Mouse (Mus musculus): ENCODE data around the gene Nelfe.
"Not testable (repeated sequence)": the region's sequence is repeated elsewhere in the genome, so short reads cannot be mapped to it uniquely, and the experiment has no call there.

The Nelfe gene

DNA sequence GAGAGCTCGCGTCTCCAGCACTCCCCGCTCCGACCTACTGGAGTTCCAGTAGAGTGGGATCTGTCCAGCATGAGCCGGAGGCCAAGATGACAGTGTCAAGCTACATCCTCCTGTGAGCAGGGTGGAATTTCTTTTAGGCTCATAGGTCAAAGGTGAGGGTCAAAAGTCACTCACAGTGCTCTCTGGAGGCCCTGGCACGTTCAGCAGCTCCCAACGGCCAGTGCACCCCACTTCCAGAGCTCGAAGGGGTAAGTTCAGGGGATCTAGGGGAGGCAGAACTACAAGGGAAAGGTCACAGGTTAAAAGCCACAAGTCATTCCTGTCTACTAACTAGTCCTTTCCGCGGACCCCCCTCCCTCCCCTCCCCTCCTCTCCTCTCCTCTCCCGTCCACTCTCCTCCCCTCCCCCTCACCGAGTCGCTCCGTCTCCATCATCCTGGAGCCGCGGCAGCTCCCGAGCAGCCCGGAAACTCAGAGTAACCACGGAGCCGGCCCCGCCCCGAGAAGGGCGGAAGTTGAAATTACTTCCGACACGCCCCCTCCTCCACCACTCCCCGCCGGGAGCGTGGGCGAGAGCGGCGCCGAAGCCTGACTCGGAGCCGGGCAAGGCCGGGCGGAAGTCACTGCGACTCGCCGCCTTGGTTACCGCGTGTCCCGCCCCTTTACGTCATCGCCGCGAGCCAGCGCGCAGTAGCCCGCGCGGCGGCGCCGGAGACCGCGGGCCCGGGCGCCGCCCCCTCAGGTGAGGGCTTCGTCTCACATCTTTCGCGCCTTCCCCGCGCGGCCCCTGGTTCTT lies at the start of gene Nelfe, which contains the start of gene Skiv2l:
Nelfe (plus strand) TSS at position 670 of the 795 bp plus-strand sequence.
Skiv2l (minus strand) TSS at position 489 of the 795 bp plus-strand sequence.
- peak; percentile 99 for DNase-seq (ENCODE audit: low read depth)

DNA sequence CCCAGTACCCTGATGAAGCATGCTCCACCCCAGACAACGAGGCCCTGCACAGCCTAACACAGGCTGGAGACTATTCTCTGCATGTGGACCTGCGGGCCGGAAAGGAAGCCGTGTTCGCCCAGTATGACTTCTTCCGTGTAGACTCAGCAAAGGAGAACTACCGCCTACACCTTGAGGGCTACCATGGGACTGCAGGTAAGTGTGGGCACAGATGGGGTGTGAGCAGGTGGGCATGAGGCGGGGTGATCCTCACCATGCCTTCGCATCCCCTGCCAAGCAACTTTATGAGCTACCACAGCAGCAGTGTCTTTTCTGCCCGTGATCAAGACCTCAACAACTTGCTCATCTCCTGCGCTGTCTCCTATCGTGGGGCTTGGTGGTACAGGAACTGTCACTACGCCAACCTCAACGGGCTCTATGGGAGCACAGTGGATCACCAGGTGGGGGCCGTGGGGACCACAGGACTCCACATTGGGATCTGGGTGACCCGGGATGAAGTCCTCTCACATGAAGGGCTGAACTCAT lies 49.3 kb upstream of the Nelfe start:
- DNase-seq (ENCODE audit: low read depth): not testable (repeated sequence)

DNA sequence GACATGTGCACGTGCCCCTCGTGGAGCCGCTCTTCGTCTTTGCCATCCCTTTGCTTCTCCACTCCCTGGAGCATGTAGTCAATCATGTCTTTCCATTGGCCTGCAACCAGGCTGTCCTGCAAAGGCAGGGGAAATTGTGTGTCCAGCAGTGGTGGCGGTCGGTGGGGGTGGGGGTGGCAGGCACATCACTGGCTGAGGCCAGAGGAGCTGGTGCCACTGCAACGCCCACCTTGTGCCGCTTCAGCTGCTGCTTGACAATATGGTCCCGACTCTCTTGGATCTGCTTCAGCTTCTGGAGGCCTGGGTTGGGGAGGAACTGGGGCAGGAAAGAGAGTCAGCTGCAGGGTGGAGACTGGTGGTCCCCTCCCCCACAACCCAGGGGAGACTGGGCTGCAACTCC lies 47.4 kb upstream of the Nelfe start:
- DNase-seq (ENCODE audit: low read depth): not testable (repeated sequence)

DNA sequence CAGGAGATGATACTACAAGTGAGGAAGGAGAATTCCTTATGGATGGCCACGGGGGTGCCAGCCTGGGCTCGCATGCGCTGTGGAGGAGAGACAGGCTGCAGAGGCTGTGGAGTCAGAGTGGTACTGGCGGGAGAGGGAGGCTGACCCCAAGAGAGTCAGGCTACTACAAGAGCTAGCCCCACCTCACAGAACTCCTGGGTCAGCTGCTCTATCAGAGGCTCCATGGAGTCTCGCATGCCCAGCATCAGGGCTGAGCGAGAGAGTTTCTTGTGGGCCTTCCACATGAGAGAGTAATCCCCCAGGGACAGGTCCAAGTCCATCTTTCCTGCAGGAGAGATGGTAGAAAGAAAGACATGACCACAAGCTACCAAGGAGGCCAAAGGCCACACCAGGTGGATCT lies 46.8 kb upstream of the Nelfe start:
- DNase-seq (ENCODE audit: low read depth): not testable (repeated sequence)

DNA sequence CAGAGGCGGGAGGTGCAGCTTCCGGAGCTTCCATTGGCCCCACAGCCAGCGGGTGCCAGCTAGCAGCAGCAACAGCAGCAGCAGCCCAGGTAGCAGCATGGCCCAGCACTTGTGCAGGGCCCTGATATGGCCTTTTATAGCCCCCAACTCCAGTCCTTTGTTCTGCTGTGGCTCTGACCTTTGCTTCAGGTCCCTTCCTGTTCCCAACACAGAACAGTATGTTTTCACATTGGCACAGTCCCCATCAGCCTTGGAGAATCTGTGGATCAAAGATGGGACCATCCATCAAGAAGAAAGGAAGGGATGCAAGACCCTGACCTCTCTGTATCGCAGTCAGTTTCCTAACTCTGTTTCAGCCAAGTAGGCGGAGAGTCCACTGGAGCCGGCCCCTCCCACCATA lies 45.9 kb upstream of the Nelfe start, which contains the start of gene Cyp21a1:
Cyp21a1 (minus strand) TSS at position 261 of the 400 bp plus-strand sequence.
- DNase-seq (ENCODE audit: low read depth): not testable (repeated sequence)

DNA sequence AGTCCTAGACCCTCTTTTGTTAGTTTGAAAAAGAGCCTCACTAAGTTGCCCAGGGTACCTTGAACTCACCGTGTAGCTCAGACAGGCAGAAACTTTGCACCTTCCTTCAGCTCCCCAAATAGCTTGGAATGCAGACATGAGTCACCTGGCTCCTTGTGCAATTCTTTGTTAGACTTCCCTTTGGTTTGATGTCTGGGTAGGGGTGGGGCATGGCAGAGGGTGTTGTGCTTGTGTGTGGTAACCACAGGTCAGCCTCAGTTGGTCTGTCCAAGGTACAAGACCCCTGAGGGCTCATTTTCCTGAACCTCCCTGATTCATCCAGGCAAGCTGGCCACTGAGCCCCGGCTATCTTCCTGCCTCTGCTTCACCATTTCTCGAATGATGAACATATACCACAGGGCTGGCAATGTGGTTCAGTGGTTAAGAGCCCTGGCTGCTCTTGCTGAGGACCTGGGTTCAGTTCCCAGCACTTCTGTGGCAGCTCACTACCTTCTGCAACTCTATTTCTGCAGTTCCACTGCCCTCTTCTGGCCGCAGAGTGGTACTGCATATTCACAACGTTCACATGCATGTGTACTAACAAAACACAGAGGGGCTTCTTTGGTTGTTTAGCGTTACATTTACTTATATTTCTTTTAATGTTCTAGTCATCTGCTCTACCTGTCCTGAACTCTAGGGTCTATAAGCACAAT lies 45.2 kb upstream of the Nelfe start:
- DNase-seq (ENCODE audit: low read depth): peak; percentile 46

DNA sequence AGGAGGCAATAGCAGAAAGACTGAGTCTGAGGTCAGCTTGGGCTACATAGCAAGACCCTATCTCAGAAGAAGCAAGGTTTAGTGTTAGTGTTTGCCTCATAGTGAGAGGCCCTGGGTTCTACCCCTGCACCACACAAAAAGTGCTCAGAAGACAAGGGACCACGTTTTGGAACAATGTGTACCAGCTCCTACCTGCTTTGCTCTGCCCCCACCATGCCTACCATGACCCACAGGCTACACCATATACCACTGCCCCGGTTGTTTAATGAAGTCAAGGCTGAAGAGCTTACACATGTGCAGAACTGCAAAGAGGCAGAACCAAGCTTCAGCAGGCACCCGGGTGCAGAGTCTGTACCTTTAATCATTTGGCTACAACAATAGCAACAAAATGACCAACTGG lies 43.0 kb upstream of the Nelfe start:
- no peak for DNase-seq (ENCODE audit: low read depth)

DNA sequence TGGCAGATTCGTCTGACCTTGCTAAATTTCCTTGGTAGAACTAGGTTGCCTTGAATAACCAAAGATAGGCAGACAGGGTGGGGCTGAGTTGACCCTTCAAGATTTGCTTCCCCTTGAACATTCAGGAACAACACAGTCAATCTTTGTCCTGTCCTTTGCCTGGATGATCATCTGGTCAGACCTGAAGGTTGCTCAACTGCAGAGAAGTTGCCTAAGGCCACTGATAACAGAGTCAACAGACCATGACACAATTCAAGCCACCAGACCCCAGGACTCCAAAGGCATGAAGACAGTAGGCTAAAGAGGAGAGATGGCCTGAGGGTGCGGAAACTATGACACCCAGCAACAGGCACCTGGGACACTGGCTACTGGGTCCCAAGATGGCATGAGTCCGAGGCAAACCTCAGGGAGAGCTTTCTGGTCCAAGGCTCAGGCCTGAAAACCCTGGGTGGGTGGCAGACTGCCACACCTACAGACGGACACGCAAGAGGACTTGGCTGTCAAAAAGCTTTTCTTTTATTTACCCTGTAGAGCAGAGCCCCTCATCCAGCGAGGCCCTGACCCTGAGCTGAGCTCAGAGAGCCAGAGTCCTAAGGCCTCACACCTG lies 41.5 kb upstream of the Nelfe start:
- no peak for DNase-seq (ENCODE audit: low read depth)

DNA sequence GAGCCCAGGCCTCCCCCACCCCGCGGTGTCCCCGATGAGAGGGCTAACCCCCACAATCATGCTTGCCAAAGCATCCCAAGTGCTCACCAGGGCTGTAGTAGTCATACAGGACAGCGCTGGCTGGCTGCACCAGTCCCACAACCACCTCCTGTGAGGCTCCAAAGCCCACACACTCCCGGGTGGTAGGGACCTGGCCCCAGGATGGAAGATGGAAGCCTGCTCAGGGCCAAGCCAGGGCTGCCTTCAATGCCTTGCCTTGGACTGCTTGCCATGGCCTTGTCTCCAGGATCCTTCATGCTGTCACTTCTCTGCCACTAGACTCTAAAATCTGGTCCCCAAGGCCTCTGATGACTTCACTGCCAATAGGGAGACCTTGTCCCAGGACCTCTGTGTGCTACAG lies 39.8 kb upstream of the Nelfe start:
- not testable (repeated sequence) for DNase-seq (ENCODE audit: low read depth)

DNA sequence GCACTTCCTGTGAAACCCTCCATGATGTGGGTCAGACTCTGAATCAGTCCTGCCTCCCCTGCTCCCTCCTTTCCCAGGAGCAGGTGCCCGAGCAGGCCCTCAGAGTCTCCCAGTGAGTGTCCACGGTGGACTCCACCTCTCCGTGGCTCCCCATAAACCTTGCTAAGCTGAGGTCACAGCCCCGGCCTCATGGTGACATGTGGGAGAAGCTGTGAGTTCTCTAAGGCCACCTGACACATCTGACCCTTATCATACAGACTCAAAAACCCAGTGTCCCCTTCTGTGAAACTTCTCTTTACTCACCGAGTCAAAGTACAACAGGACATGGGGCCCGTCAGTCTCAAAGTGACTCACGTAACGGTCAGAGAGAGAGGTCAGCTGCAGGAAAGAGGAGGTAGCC lies 39.4 kb upstream of the Nelfe start:
- not testable (repeated sequence) for DNase-seq (ENCODE audit: low read depth)

DNA sequence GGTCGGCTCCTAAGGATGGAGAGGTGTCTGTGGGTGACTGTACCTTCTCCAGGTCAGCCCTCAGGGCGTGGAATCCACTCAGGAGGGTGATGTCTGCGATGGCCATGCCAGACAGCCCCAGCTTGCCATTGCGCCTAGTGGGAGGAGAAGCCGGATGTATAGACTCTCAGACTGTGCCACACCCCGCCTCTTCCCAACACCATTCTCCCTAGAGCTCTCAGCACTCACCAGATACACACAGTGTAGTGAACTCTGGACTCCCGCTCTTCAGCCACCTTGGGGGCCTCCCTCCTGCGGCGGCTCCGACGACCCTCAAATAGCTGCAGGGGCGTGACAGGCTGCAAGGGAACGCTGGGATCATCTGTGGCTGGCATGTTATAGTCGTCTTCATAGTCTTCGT lies 38.9 kb upstream of the Nelfe start:
- DNase-seq (ENCODE audit: low read depth): no peak

DNA sequence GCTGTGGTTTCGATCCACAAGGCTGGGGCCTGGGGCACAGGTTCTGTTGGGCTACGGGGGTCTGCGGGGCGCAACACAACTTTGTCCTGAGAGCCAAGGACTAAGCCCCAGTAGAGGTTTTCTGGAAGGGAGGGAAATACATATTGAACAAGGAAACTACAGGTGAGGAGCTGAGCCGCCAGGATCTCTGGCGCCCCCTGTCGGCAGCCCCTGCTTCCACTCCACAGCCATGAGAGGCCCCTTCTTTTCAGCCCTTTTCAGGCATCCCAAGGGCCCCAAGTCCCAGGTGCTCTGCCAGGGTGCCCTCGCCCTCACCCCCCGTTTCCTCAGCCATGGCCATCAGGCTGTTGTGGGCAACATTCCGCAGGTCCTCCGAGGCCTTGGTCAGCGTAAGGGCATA lies 36.4 kb upstream of the Nelfe start:
- DNase-seq (ENCODE audit: low read depth): peak; percentile 58

DNA sequence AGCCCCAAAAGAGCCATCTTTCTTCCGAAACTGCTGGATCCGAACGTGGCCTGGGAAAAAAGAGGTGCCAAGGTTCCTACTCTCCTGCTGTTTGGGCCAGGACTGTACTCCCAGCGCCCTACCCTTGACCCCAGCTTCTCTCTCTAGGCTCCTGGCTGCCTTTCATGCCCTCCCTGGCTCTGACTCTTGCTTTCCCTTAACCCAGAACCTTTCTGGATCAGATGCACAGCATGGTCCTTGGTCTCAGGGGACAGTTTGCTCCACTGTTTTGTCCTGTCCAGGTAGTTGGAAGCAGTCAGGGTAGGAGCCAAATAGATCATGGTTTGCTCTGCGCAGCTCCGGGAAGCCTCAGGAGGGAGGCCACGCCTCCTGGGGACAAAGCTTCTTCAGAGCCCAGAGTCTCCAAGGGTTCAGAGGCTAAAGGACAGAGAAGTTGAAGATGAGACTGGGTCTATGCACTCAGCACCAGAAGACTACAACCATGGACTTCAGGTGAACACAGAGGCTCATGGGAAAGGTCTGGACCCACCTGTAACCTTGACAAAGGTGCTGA lies 35.3 kb upstream of the Nelfe start:
- no peak for DNase-seq (ENCODE audit: low read depth)

DNA sequence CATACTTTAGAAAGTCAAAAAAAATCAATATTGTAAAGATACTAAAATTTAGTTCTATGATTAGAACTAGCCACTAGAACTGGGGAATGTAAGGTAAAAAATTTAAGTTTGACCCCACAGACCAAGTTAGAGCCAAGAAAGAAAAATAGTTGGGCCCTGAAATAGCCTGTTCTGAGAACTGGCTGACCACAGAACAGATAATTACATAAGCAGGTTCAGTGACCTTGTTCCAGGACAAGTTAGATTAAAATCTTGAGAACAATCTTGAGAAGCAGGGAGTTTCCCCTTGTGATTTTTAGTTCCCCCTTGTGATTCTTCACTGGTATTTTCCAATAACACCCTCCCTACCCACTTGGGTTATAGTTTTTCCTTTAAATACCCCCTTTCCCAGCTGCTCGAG lies 19.4 kb upstream of the Nelfe start:
- not testable (repeated sequence) for DNase-seq (ENCODE audit: low read depth)

DNA sequence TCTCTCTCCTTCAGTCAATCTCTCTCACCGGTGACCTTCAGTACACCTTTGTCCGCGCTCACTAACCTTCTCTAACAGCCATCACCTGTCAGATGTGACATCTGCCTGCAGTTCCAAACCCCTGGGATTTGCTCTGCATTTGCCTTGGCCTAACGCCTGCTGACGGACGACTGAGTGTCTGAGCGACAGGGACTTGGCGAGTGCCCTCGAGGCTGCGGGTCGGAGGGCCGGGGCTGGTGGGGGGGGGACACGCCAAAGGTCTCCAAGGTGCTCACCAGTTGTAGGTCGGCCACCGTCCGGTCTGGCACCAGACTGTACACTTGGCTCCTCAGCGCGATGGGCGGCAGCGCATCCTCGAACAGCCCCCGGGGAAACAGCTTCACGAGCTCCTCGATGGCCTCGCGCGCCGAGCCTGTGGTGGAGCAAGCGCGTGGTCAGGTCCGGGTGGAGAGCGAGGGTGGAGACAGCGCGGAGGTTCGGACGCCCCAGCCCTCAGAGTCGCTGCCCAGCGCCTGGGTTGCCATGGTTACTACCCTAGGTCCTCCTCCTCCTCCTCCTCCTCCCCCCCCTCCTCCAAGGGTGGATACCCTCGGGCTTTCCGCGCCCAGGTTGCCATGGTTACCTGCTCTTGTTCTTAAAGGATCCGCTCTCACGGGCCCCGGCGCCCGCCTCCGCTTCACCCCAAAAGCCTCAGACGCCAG lies 13.9 kb upstream of the Nelfe start:
- DNase-seq (ENCODE audit: low read depth): no peak

DNA sequence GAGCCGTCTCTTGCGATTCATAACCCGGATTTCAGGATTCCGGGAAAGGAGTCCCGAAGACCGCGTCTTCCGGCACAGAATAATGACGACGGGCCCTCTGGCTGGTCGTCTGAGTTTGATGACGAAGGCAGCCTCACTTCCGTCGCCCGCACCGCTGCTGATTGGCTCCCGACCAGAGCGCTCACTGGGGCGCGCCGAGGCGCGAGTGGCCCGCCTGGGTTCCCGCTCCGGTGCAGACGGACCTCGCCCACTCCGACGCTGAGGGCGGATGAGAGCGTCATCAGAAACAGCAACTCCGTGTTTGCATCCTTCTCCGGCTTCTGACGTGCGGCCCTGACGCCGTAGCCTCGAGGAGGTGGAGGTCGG lies 13.4 kb upstream of the Nelfe start, which contains the start of the genes Stk19 and Dxo:
Stk19 (minus strand) TSS at position 90 of the 366 bp plus-strand sequence.
Dxo (plus strand) TSS at position 164 of the 366 bp plus-strand sequence.
- DNase-seq (ENCODE audit: low read depth): peak; percentile 98

DNA sequence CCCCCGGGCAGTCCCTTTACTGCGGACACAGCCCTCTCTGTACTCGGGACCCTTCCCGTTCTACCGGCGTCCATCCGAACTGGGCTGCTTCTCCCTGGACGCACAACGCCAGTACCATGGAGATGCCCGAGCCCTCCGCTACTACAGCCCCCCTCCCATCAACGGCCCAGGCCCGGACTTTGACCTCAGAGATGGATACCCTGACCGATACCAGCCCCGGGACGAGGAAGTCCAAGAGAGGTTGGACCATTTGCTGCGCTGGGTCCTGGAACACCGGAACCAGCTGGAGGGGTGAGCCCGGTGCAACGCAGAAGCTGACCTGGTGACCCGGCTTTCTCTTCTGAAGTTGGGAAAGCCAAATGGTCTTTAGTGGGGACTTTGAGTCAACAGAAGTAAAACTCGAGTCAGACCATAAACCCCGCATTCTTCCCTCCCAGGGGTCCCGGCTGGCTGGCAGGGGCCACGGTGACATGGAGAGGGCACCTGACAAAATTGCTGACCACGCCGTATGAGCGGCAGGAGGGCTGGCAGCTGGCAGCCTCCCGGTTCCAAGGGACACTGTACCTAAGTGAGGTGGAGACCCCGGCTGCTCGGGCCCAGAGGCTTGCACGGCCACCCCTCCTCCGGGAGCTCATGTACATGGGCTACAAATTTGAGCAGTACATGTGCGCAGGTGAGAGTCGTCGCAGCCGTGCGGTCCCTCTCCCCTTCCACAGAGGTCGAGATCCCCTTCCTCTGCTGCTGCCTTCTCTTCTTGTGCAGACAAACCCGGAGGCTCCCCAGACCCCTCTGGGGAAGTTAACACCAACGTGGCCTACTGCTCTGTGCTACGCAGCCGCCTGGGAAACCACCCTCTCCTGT lies 12.5 kb upstream of the Nelfe start:
- DNase-seq (ENCODE audit: low read depth): no peak

DNA sequence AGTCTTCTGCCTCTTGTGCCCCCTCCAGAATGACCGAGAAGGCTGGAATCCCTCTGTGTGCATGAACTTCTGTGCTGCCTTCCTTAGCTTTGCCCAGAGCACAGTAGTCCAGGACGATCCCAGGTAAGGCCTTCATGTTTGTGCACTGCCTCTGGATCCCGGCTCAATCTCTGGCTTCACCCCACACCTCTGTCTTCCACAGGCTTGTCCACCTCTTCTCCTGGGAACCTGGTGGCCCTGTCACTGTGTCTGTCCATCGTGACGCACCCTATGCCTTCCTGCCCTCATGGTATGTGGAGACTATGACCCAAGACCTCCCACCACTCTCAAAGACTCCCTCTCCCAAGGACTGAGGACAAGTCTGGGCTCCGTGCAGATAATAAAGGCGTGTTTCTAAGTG lies 11.4 kb upstream of the Nelfe start:
- DNase-seq (ENCODE audit: low read depth): no peak

DNA sequence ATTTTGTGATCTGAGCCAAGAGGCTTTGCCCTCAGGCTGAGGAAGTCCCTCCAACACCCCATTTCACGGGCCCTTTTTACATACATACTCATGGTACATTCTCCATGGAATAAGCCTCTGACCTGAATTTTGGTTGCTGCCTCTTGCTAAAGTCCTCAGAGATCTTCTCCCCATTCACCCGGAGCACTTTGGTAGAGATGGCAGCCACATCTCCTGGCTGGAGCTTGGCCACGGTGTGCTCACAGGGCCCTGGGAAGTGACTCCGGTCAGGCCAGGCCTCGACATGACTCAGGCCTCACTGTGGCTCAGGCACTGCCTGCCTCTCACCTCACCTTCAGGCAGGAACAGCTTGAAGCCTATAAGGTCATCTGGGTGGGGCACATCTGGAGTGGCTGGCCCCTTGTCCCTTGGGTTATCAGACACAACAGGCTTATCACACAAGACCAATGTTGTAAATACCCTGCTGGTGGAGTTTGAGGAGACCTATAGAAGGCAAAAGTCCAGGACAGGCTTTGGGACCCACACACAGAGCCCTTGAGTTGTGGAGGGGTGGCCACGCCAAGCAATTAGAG lies 9.4 kb upstream of the Nelfe start:
- DNase-seq (ENCODE audit: low read depth): no peak

DNA sequence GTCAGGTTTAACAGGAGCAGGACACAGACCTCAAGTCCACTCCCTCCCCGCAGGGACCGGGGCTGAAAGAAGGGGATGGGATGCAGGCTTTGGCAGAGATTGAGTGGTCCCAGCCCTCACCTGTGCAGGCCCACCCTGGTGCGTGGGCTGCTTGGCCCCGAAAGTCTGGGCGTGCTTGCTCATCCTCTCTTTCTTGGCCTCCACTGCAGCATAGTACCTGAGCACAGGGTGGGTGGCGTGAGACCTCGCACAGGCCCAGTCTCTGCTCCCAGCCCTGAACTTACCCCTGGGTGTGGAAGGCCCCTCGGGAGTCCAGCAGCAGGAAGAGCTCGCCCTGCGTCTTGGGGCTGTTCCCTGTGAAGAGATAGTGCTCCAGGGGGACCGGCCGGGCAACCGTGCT lies 5.3 kb upstream of the Nelfe start:
- no peak for DNase-seq (ENCODE audit: low read depth)

Data from induced T-regulatory cell, adult 2 months (primary cell).